Mouse (Mus musculus) retina, postnatal 1 day (tissue): ENCODE measurements at regions not wholly inside any gene's neighbourhood (a gene's known extent, or its start where the extent isn't known, plus 50 kb on each side); places are given as distances from the start of the nearest gene placed in this dataset.
"Not testable (repeated sequence)": the region's sequence is repeated elsewhere in the genome, so short reads cannot be mapped to it uniquely, and the experiment has no call there.

Experiments used
- DNase-seq: peaks from one replicate; pipeline ENCODE4 v3.0.0-alpha.2; 2012

- DNase-seq, result peak; percentile 32
Measured at GRCm38 (mm10) chr11:24296893-24297624, 219.2 kb downstream of the Bcl11a start.

GRCm38 (mm10) chr11:24297763-24298162 is 219.9 kb downstream of the Bcl11a start:
- no peak for DNase-seq

GRCm38 (mm10) chr11:24300351-24300750 is 222.5 kb downstream of the Bcl11a start:
- DNase-seq, result no peak

GRCm38 (mm10) chr11:24301201-24301600 is 223.3 kb downstream of the Bcl11a start:
- DNase-seq, result no peak

- DNase-seq, result peak; percentile 88
Measured at GRCm38 (mm10) chr11:24305145-24305553, 227.3 kb downstream of the Bcl11a start.

- no peak for DNase-seq
Measured at GRCm38 (mm10) chr11:24305691-24306090, 227.8 kb downstream of the Bcl11a start.

GRCm38 (mm10) chr11:24306101-24306500 is 228.2 kb downstream of the Bcl11a start:
- DNase-seq, result no peak

- peak; percentile 78 for DNase-seq
Measured at GRCm38 (mm10) chr11:24307601-24308252, 229.9 kb downstream of the Bcl11a start.

- DNase-seq, result no peak
Measured at GRCm38 (mm10) chr11:24308253-24308633, 230.4 kb downstream of the Bcl11a start.

GRCm38 (mm10) chr11:24314046-24314445 is 236.2 kb downstream of the Bcl11a start:
- DNase-seq, result no peak

GRCm38 (mm10) chr11:24315582-24315981 is 237.7 kb downstream of the Bcl11a start:
- DNase-seq, result no peak

GRCm38 (mm10) chr11:24316198-24316597 is 238.3 kb downstream of the Bcl11a start:
- DNase-seq, result no peak

- DNase-seq, result no peak
Measured at GRCm38 (mm10) chr11:24317989-24318735, 240.3 kb downstream of the Bcl11a start.

GRCm38 (mm10) chr11:24319222-24319621 is 241.4 kb downstream of the Bcl11a start:
- no peak for DNase-seq

- not testable (repeated sequence) for DNase-seq
Measured at GRCm38 (mm10) chr11:24322412-24322811, 244.6 kb downstream of the Bcl11a start.

- DNase-seq, result no peak
Measured at GRCm38 (mm10) chr11:24328481-24328880, 250.6 kb downstream of the Bcl11a start.

GRCm38 (mm10) chr11:24330366-24331124 is 252.7 kb downstream of the Bcl11a start:
- DNase-seq, result peak; percentile 30

- no peak for DNase-seq
Measured at GRCm38 (mm10) chr11:24332241-24332640, 254.4 kb downstream of the Bcl11a start.

GRCm38 (mm10) chr11:24333111-24333510 is 255.3 kb downstream of the Bcl11a start:
- DNase-seq, result no peak

- DNase-seq, result no peak
Measured at GRCm38 (mm10) chr11:24335256-24335655, 257.4 kb downstream of the Bcl11a start.

GRCm38 (mm10) chr11:24338111-24338510 is 260.3 kb downstream of the Bcl11a start:
- peak; percentile 13 for DNase-seq

- DNase-seq, result no peak
Measured at GRCm38 (mm10) chr11:24339061-24339460, 261.2 kb downstream of the Bcl11a start.

GRCm38 (mm10) chr11:24340677-24341076 is 262.8 kb downstream of the Bcl11a start:
- no peak for DNase-seq
